Mouse (Mus musculus): ENCODE measurements at regions not wholly inside any gene's neighbourhood (a gene's known extent, or its start where the extent isn't known, plus 50 kb on each side); places are given as distances from the start of the nearest gene placed in this dataset.
A peak's percentile ranks its signal among the peaks of the same experiment; 100 is the strongest.

DNA sequence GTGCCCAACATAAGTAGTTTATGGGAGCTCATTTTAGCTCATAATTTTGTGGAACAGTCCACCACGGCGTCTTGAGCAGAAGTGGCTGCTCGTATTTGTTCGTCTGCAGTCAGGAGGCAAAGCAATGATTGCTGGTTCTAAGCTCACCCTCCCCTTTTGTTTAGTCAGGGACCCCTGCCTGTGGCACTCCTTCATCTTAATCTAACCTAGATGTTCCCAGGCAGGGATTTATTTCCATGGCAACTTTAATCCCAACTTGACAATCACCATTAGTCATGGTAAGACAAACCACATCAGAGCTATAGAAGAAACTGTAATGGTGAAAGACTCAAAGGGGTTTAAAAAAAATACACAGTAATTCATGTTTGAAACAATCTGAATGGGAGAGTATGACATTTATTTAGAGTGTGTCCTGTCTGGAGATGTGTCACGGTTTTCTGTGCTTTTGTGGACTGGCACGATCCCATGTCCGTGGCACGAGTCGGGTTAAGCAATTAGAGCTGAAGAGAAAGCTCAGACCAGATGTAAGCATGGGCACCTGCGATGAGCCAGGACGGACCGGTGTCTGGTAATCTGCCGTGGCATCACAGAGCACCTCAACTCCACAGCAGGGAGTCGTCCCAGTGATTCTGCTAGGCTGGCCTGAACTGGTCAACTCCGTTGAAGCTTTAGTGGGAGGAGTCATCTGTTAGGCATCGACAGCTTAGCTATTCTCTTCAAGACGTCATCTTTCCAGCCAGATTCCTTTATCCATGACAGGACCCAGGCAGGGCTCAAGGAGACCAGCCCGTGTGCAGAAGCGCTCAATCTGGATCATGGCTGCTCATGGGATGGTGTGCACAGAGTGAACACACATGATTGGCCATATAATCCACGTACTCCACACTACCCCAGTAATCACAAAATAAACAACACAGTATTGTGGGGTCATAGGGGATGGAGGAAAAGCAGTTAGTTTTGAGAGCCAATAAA is 281.5 kb downstream of the Ajap1 start:
- Histone ChIP-seq H3K9ac (ENCODE audit: low read depth, low read length) (no peak overlapping the region), H3K4me2 (ENCODE audit: low read depth, low read length) (no peak overlapping the region), H3K9me3 (ENCODE audit: control insufficient read depth, low read length) (no peaks in the 10 kb centered on the region), H3K27me3 (replicated peaks; ENCODE audit: control insufficient read depth, insufficient read depth, low read length) (no peaks in the 10 kb centered on the region), H3K27ac (replicated peaks; ENCODE audit: low read depth, low read length) (no peak overlapping the region), H3K4me1 (ENCODE audit: control insufficient read depth, insufficient read depth, low read length) (no peaks in the 10 kb centered on the region), H3K36me3 (ENCODE audit: control insufficient read depth, insufficient read depth, low read length) (no peaks in the 10 kb centered on the region), H3K4me3 (ENCODE audit: low read depth, low read length) (no peak overlapping the region)
- WGBS, result 66% methylated on average over 20 of the region's 20 CpGs
- ATAC-seq (ENCODE audit: low read depth), result no peak
- no peak for DNase-seq (ENCODE audit: low spot score)

- Histone ChIP-seq H3K4me2 (ENCODE audit: low read depth, low read length) (no peak overlapping the region), H3K4me3 (ENCODE audit: low read depth, low read length) (no peak overlapping the region), H3K9ac (ENCODE audit: low read depth, low read length) (no peak overlapping the region), H3K27ac (replicated peaks; ENCODE audit: low read depth, low read length) (no peak overlapping the region), H3K36me3 (ENCODE audit: control insufficient read depth, insufficient read depth, low read length) (no peaks in the 10 kb centered on the region), H3K4me1 (ENCODE audit: control insufficient read depth, insufficient read depth, low read length) (no peaks in the 10 kb centered on the region; the same call in 1 of the 2 replicates), H3K9me3 (ENCODE audit: control insufficient read depth, low read length) (no peaks in the 10 kb centered on the region), H3K27me3 (replicated peaks; ENCODE audit: control insufficient read depth, insufficient read depth, low read length) (0 out of 2 replicates have a peak, but pooled peaks cover 6% of the 10 kb centered on the region)
- DNase-seq (ENCODE audit: low spot score) (peak; percentile 89), ATAC-seq (ENCODE audit: low read depth) (peak; percentile 44; the same call in 1 of the 2 replicates)
- WGBS, result 12% methylated on average over 8 of the region's 8 CpGs
Measured at GRCm38 (mm10) chr4:153189485-153189884, 293.1 kb downstream of the Ajap1 start.

DNA sequence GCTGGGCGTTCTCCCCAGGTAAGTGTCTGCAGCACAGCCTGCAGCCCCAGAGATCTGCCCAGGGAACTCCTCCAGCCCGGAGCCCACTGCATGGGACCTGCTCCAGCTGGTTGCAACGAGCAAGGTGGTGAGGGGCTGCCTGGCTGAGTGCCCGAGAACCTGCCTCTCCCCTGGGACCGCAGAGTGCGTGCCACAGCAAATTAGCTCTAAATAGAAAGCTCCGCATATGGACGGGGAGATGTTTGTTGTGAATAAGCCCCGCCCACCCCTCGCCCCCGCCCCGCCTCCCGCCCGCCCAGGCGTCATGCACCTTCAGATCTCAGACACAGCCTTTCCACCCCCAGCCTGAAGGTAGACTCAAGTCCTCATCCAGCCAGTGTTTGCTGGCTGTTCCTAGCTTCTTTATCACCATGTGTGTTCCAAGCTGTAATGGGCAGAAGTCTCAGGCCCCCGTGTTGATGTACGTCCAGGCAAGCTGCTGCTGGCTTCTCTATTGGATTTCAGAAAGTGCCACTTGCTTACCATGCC is 294.0 kb downstream of the Ajap1 start:
- H3K27me3 ChIP-seq (replicated peaks; ENCODE audit: control insufficient read depth, insufficient read depth, low read length), result 0 out of 2 replicates have a peak, but pooled peaks cover 6% of the 10 kb centered on the region
- ATAC-seq (ENCODE audit: low read depth), result peak; percentile 53; the same call in 1 of the 2 replicates
- H3K4me2 ChIP-seq (ENCODE audit: low read depth, low read length), result no peak overlapping the region
- no peaks in the 10 kb centered on the region; the same call in 1 of the 2 replicates for H3K4me1 ChIP-seq (ENCODE audit: control insufficient read depth, insufficient read depth, low read length)
- H3K36me3 ChIP-seq (ENCODE audit: control insufficient read depth, insufficient read depth, low read length), result no peaks in the 10 kb centered on the region
- no peak overlapping the region for H3K9ac ChIP-seq (ENCODE audit: low read depth, low read length)
- H3K9me3 ChIP-seq (ENCODE audit: control insufficient read depth, low read length), result no peaks in the 10 kb centered on the region
- H3K4me3 ChIP-seq (ENCODE audit: low read depth, low read length), result no peak overlapping the region
- DNase-seq (ENCODE audit: low spot score), result peak; percentile 22
- H3K27ac ChIP-seq (replicated peaks; ENCODE audit: low read depth, low read length), result no peak overlapping the region
- 0% methylated on average over 4 of the region's 17 CpGs for WGBS

GRCm38 (mm10) chr4:153187959-153188503 is 294.6 kb downstream of the Ajap1 start:
- Histone ChIP-seq H3K27ac (replicated peaks; ENCODE audit: low read depth, low read length) (no peak overlapping the region), H3K9me3 (ENCODE audit: control insufficient read depth, low read length) (no peaks in the 10 kb centered on the region), H3K4me3 (ENCODE audit: low read depth, low read length) (no peak overlapping the region), H3K9ac (ENCODE audit: low read depth, low read length) (no peak overlapping the region), H3K4me2 (ENCODE audit: low read depth, low read length) (no peak overlapping the region), H3K4me1 (ENCODE audit: control insufficient read depth, insufficient read depth, low read length) (no peaks in the 10 kb centered on the region; the same call in 1 of the 2 replicates), H3K36me3 (ENCODE audit: control insufficient read depth, insufficient read depth, low read length) (no peaks in the 10 kb centered on the region), H3K27me3 (replicated peaks; ENCODE audit: control insufficient read depth, insufficient read depth, low read length) (0 out of 2 replicates have a peak, but pooled peaks cover 6% of the 10 kb centered on the region)
- 0% methylated on average over 6 of the region's 6 CpGs for WGBS
- DNase-seq (ENCODE audit: low spot score) (no peak), ATAC-seq (ENCODE audit: low read depth) (no peak)

DNA sequence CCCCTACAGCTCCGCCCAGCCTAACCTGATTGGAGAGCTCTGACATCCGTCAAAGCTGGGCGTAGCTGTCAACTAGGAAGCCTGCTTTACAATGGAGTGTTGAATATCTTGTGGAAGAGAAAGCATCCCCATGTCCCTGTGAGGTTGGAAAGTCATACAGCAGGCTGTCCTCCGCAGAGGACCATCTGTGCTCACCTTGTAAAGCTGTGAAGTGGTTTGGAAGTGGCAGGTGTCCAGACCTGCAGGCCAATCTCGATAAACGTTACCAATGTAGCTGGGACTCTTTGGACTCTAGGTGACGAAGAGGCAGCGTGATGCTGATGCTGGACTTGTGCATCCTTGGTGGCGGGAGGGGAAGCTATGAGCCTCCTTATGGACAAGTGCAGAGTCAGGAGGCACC is 305.1 kb downstream of the Ajap1 start:
- Histone ChIP-seq H3K4me1 (ENCODE audit: control insufficient read depth, insufficient read depth, low read length) (no peaks in the 10 kb centered on the region), H3K4me3 (ENCODE audit: low read depth, low read length) (no peak overlapping the region), H3K9me3 (ENCODE audit: control insufficient read depth, low read length) (0 out of 2 replicates have a peak, but pooled peaks cover 11% of the 10 kb centered on the region), H3K36me3 (ENCODE audit: control insufficient read depth, insufficient read depth, low read length) (no peaks in the 10 kb centered on the region), H3K27ac (replicated peaks; ENCODE audit: low read depth, low read length) (no peak overlapping the region), H3K27me3 (replicated peaks; ENCODE audit: control insufficient read depth, insufficient read depth, low read length) (no peaks in the 10 kb centered on the region), H3K9ac (ENCODE audit: low read depth, low read length) (no peak overlapping the region), H3K4me2 (ENCODE audit: low read depth, low read length) (no peak overlapping the region)
- DNase-seq (ENCODE audit: low spot score) (no peak), ATAC-seq (ENCODE audit: low read depth) (no peak)
- 86% methylated on average over 9 of the region's 9 CpGs for WGBS

DNA sequence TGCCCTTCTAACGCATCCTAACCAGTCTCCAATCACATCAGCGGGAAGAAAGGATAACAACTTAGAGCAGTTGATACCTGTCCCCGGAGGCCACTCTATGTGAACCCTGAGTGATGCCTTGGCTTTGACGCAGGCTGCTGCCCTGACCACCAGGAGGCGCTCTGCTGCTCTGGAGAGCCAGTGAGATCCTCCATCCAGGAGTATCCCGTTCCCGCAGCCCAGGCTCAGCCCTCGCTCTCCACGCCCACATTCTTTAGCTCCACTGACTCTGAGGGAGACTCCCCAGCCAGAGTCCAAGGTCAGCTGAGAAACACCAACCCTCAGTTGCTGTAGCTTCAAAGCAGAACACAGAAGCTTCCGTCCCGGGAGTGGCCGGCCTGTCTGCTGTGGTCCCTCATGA is 307.0 kb downstream of the Ajap1 start:
- Histone ChIP-seq H3K4me1 (ENCODE audit: control insufficient read depth, insufficient read depth, low read length) (no peaks in the 10 kb centered on the region), H3K27ac (replicated peaks; ENCODE audit: low read depth, low read length) (no peak overlapping the region), H3K4me3 (ENCODE audit: low read depth, low read length) (no peak overlapping the region), H3K4me2 (ENCODE audit: low read depth, low read length) (no peak overlapping the region), H3K9me3 (ENCODE audit: control insufficient read depth, low read length) (0 out of 2 replicates have a peak, but pooled peaks cover 13% of the 10 kb centered on the region), H3K36me3 (ENCODE audit: control insufficient read depth, insufficient read depth, low read length) (no peaks in the 10 kb centered on the region), H3K9ac (ENCODE audit: low read depth, low read length) (no peak overlapping the region), H3K27me3 (replicated peaks; ENCODE audit: control insufficient read depth, insufficient read depth, low read length) (no peaks in the 10 kb centered on the region)
- peak; percentile 57; the same call in 1 of the 2 replicates for ATAC-seq (ENCODE audit: low read depth)
- peak; percentile 69 for DNase-seq (ENCODE audit: low spot score)
- WGBS, result 8% methylated on average over 12 of the region's 12 CpGs

GRCm38 (mm10) chr4:153175077-153175476 is 307.5 kb downstream of the Ajap1 start:
- no peak overlapping the region for H3K4me2 ChIP-seq (ENCODE audit: low read depth, low read length)
- H3K4me3 ChIP-seq (ENCODE audit: low read depth, low read length), result no peak overlapping the region
- 0 out of 2 replicates have a peak, but pooled peaks cover 13% of the 10 kb centered on the region for H3K9me3 ChIP-seq (ENCODE audit: control insufficient read depth, low read length)
- 85% methylated on average over 15 of the region's 15 CpGs for WGBS
- no peak overlapping the region for H3K27ac ChIP-seq (replicated peaks; ENCODE audit: low read depth, low read length)
- DNase-seq (ENCODE audit: low spot score) (no peak), ATAC-seq (ENCODE audit: low read depth) (no peak)
- no peaks in the 10 kb centered on the region for H3K4me1 ChIP-seq (ENCODE audit: control insufficient read depth, insufficient read depth, low read length)
- H3K27me3 ChIP-seq (replicated peaks; ENCODE audit: control insufficient read depth, insufficient read depth, low read length), result no peaks in the 10 kb centered on the region
- H3K36me3 ChIP-seq (ENCODE audit: control insufficient read depth, insufficient read depth, low read length), result no peaks in the 10 kb centered on the region
- H3K9ac ChIP-seq (ENCODE audit: low read depth, low read length), result no peak overlapping the region

GRCm38 (mm10) chr4:153169991-153170390 is 312.6 kb downstream of the Ajap1 start:
- no peak overlapping the region for H3K4me2 ChIP-seq (ENCODE audit: low read depth, low read length)
- no peak overlapping the region for H3K9ac ChIP-seq (ENCODE audit: low read depth, low read length)
- H3K36me3 ChIP-seq (ENCODE audit: control insufficient read depth, insufficient read depth, low read length), result no peaks in the 10 kb centered on the region
- ATAC-seq (ENCODE audit: low read depth) (no peak), DNase-seq (ENCODE audit: low spot score) (no peak)
- 0 out of 2 replicates have a peak, but pooled peaks cover 16% of the 10 kb centered on the region for H3K9me3 ChIP-seq (ENCODE audit: control insufficient read depth, low read length)
- no peaks in the 10 kb centered on the region for H3K4me1 ChIP-seq (ENCODE audit: control insufficient read depth, insufficient read depth, low read length)
- H3K27ac ChIP-seq (replicated peaks; ENCODE audit: low read depth, low read length), result no peak overlapping the region
- H3K4me3 ChIP-seq (ENCODE audit: low read depth, low read length), result no peak overlapping the region
- 75% methylated on average over 9 of the region's 9 CpGs for WGBS
- no peaks in the 10 kb centered on the region for H3K27me3 ChIP-seq (replicated peaks; ENCODE audit: control insufficient read depth, insufficient read depth, low read length)
